Mouse (Mus musculus) monocyte, adult 5-6 weeks (primary cell): ENCODE results near the gene Lyrm1. TPM values are rescaled to one million over a fixed set of nuclear protein-coding genes. Genes with fewer than 3 reads are reported as not detected.

Experiments
- ATAC-seq: fragments of 153-309, 156-312 bp; replicated peaks from 2 replicates; pipeline ENCODE4 v1.8.0; 2017; ENCODE audit warnings: mild to moderate bottlenecking; ENCODE audit not compliant: low TSS enrichment, insufficient number of reproducible peaks, severe bottlenecking, poor library complexity, low FRiP score
- total RNA-seq: library from RNA; stranded (forward); fragments of 200-1000, 200-491, 200-594 nt; gene quantifications from 3 replicates; pipeline ENCODE4 v1.2.3, GENCODE M21; 2017

Lyrm1 gene
- total RNA-seq, 1 experiment from 2014 or later = 8.8 TPM

- no peak for ATAC-seq
Measured at GRCm38 (mm10) chr7:119879171-119879570, 16.5 kb upstream of the Lyrm1 start.

GRCm38 (mm10) chr7:119880345-119880744 is 15.3 kb upstream of the Lyrm1 start:
- ATAC-seq = no peak

- ATAC-seq = no peak
Measured at GRCm38 (mm10) chr7:119881229-119881628, 14.4 kb upstream of the Lyrm1 start.

GRCm38 (mm10) chr7:119887887-119888286 is 7.8 kb upstream of the Lyrm1 start:
- ATAC-seq = no peak

GRCm38 (mm10) chr7:119892198-119892597 is 3.5 kb upstream of the Lyrm1 start:
- ATAC-seq = no peak

GRCm38 (mm10) chr7:119892742-119893141 is 2.9 kb upstream of the Lyrm1 start:
- ATAC-seq = no peak

- no peak for ATAC-seq
Measured at GRCm38 (mm10) chr7:119894818-119895544, 680 bp upstream of the Lyrm1 start.

- no peak for ATAC-seq
Measured at GRCm38 (mm10) chr7:119897521-119898109, 2.0 kb downstream of the Lyrm1 start.

GRCm38 (mm10) chr7:119898247-119898856 is 2.7 kb downstream of the Lyrm1 start:
- ATAC-seq = no peak

- no peak for ATAC-seq
Measured at GRCm38 (mm10) chr7:119899386-119900057, 3.9 kb downstream of the Lyrm1 start.

- ATAC-seq = no peak
Measured at GRCm38 (mm10) chr7:119906523-119907215, 11.0 kb downstream of the Lyrm1 start.

- no peak for ATAC-seq
Measured at GRCm38 (mm10) chr7:119911727-119912126, 16.1 kb downstream of the Lyrm1 start.

- ATAC-seq = no peak
Measured at GRCm38 (mm10) chr7:119920457-119920856, 24.8 kb downstream of the Lyrm1 start.

GRCm38 (mm10) chr7:119921054-119921453 is 25.4 kb downstream of the Lyrm1 start:
- ATAC-seq = no peak

- no peak for ATAC-seq
Measured at GRCm38 (mm10) chr7:119928783-119929440, 33.3 kb downstream of the Lyrm1 start.

- ATAC-seq = no peak
Measured at GRCm38 (mm10) chr7:119936321-119936720, 40.7 kb downstream of the Lyrm1 start.

GRCm38 (mm10) chr7:119937036-119937435 is 41.4 kb downstream of the Lyrm1 start:
- ATAC-seq = no peak

GRCm38 (mm10) chr7:119941569-119941968 is 45.9 kb downstream of the Lyrm1 start:
- no peak for ATAC-seq
